Mouse (Mus musculus): ENCODE results near the gene BC030867. TPM values are rescaled to one million over a fixed set of nuclear protein-coding genes. Genes with fewer than 3 reads are reported as not detected.

The BC030867 gene
- polyA plus RNA-seq, 1 experiment = 1.4 TPM

- TF ChIP-seq CTCF (IDR thresholded peaks at IDR 0.05; ENCODE audit: extremely low read depth, insufficient read depth, low read length) = no peak
- TF ChIP-seq POLR2A (IDR thresholded peaks at IDR 0.05; ENCODE audit: extremely low read depth, insufficient read depth, low read length) = no peak
- peak overlapping the region; percentile 18; the same call in 1 of the 2 replicates for H3K4me3 ChIP-seq (ENCODE audit: insufficient read depth, low read length)
- no peaks in the 10 kb centered on the region; the same call in none of the 2 replicates for H3K4me1 ChIP-seq (ENCODE audit: control insufficient read depth, insufficient read depth, low read length)
- H3K27ac ChIP-seq (ENCODE audit: insufficient read depth, low read length) = no peak overlapping the region
These were observed 3.0 kb upstream of the BC030867 start for GRCm38 (mm10) chr11:102245581-102246272.

- no peak overlapping the region for H3K4me3 ChIP-seq (ENCODE audit: insufficient read depth, low read length)
- TF ChIP-seq POLR2A (IDR thresholded peaks at IDR 0.05; ENCODE audit: extremely low read depth, insufficient read depth, low read length) = no peak
- TF ChIP-seq CTCF (IDR thresholded peaks at IDR 0.05; ENCODE audit: extremely low read depth, insufficient read depth, low read length) = no peak
- H3K27ac ChIP-seq (ENCODE audit: insufficient read depth, low read length) = no peak overlapping the region
- no peaks in the 10 kb centered on the region; the same call in none of the 2 replicates for H3K4me1 ChIP-seq (ENCODE audit: control insufficient read depth, insufficient read depth, low read length)
These were observed 2.4 kb upstream of the BC030867 start for GRCm38 (mm10) chr11:102246273-102246635.

- Histone ChIP-seq H3K27ac (ENCODE audit: insufficient read depth, low read length) (no peak overlapping the region), H3K4me3 (ENCODE audit: insufficient read depth, low read length) (no peak overlapping the region), H3K4me1 (ENCODE audit: control insufficient read depth, insufficient read depth, low read length) (no peaks in the 10 kb centered on the region; the same call in none of the 2 replicates)
- TF ChIP-seq CTCF (IDR thresholded peaks at IDR 0.05; ENCODE audit: extremely low read depth, insufficient read depth, low read length) (no peak), POLR2A (IDR thresholded peaks at IDR 0.05; ENCODE audit: extremely low read depth, insufficient read depth, low read length) (no peak)
These were observed 1.8 kb upstream of the BC030867 start for GRCm38 (mm10) chr11:102246871-102247270.

- Histone ChIP-seq H3K27ac (ENCODE audit: insufficient read depth, low read length) (no peak overlapping the region), H3K4me1 (ENCODE audit: control insufficient read depth, insufficient read depth, low read length) (no peaks in the 10 kb centered on the region; the same call in none of the 2 replicates), H3K4me3 (ENCODE audit: insufficient read depth, low read length) (no peak overlapping the region; the same call in 1 of the 2 replicates)
- no peak for TF ChIP-seq POLR2A (IDR thresholded peaks at IDR 0.05; ENCODE audit: extremely low read depth, insufficient read depth, low read length)
- no peak for TF ChIP-seq CTCF (IDR thresholded peaks at IDR 0.05; ENCODE audit: extremely low read depth, insufficient read depth, low read length)
These were observed 839 bp downstream of the BC030867 start for GRCm38 (mm10) chr11:102249351-102250090.

GRCm38 (mm10) chr11:102257514-102257913 is 8.8 kb downstream of the BC030867 start:
- no peak overlapping the region for H3K27ac ChIP-seq (ENCODE audit: insufficient read depth, low read length)
- no peaks in the 10 kb centered on the region for H3K4me1 ChIP-seq (ENCODE audit: control insufficient read depth, insufficient read depth, low read length)
- TF ChIP-seq POLR2A (IDR thresholded peaks at IDR 0.05; ENCODE audit: extremely low read depth, insufficient read depth, low read length) = no peak
- TF ChIP-seq CTCF (IDR thresholded peaks at IDR 0.05; ENCODE audit: extremely low read depth, insufficient read depth, low read length) = no peak
- no peak overlapping the region for H3K4me3 ChIP-seq (ENCODE audit: insufficient read depth, low read length)

GRCm38 (mm10) chr11:102258095-102258494 is 9.4 kb downstream of the BC030867 start:
- no peaks in the 10 kb centered on the region for H3K4me1 ChIP-seq (ENCODE audit: control insufficient read depth, insufficient read depth, low read length)
- H3K27ac ChIP-seq (ENCODE audit: insufficient read depth, low read length) = no peak overlapping the region
- H3K4me3 ChIP-seq (ENCODE audit: insufficient read depth, low read length) = no peak overlapping the region
- no peak for TF ChIP-seq POLR2A (IDR thresholded peaks at IDR 0.05; ENCODE audit: extremely low read depth, insufficient read depth, low read length)
- TF ChIP-seq CTCF (IDR thresholded peaks at IDR 0.05; ENCODE audit: extremely low read depth, insufficient read depth, low read length) = no peak

GRCm38 (mm10) chr11:102258521-102258920 is 9.8 kb downstream of the BC030867 start:
- Histone ChIP-seq H3K4me3 (ENCODE audit: insufficient read depth, low read length) (no peak overlapping the region), H3K27ac (ENCODE audit: insufficient read depth, low read length) (no peak overlapping the region), H3K4me1 (ENCODE audit: control insufficient read depth, insufficient read depth, low read length) (no peaks in the 10 kb centered on the region)
- TF ChIP-seq POLR2A (IDR thresholded peaks at IDR 0.05; ENCODE audit: extremely low read depth, insufficient read depth, low read length) = no peak
- TF ChIP-seq CTCF (IDR thresholded peaks at IDR 0.05; ENCODE audit: extremely low read depth, insufficient read depth, low read length) = no peak

GRCm38 (mm10) chr11:102263211-102263610 is 14.5 kb downstream of the BC030867 start:
- no peak for TF ChIP-seq CTCF (IDR thresholded peaks at IDR 0.05; ENCODE audit: extremely low read depth, insufficient read depth, low read length)
- no peak for TF ChIP-seq POLR2A (IDR thresholded peaks at IDR 0.05; ENCODE audit: extremely low read depth, insufficient read depth, low read length)
- no peak overlapping the region for H3K4me3 ChIP-seq (ENCODE audit: insufficient read depth, low read length)
- H3K27ac ChIP-seq (ENCODE audit: insufficient read depth, low read length) = no peak overlapping the region
- no peaks in the 10 kb centered on the region for H3K4me1 ChIP-seq (ENCODE audit: control insufficient read depth, insufficient read depth, low read length)

GRCm38 (mm10) chr11:102265816-102266215 is 17.1 kb downstream of the BC030867 start:
- H3K27ac ChIP-seq (ENCODE audit: insufficient read depth, low read length) = no peak overlapping the region
- no peak for TF ChIP-seq POLR2A (IDR thresholded peaks at IDR 0.05; ENCODE audit: extremely low read depth, insufficient read depth, low read length)
- TF ChIP-seq CTCF (IDR thresholded peaks at IDR 0.05; ENCODE audit: extremely low read depth, insufficient read depth, low read length) = no peak
- no peaks in the 10 kb centered on the region for H3K4me1 ChIP-seq (ENCODE audit: control insufficient read depth, insufficient read depth, low read length)
- no peak overlapping the region for H3K4me3 ChIP-seq (ENCODE audit: insufficient read depth, low read length)
